Mouse (Mus musculus) G1E-ER4 (cell line): ENCODE results near the gene Cldn18. TPM values are rescaled to one million over a fixed set of nuclear protein-coding genes. Genes with fewer than 3 reads are reported as not detected.

Experiments
- GATA1 ChIP-seq: IDR thresholded peaks from one replicate; pipeline ENCODE4 v1.8.0; 2012; ENCODE audit warnings: low read length, inconsistent platforms
- polyA plus RNA-seq: library from polyadenylated mRNA; stranded (reverse); fragments of >175 nt; gene quantifications from 2 replicates; pipeline ENCODE4 v1.2.3, GENCODE M21; 2012

Cldn18 gene
- polyA plus RNA-seq, 1 experiment, result not detected

GRCm38 (mm10) chr9:99699752-99700389, 17.2 kb downstream of the Cldn18 start:
- no peak for TF ChIP-seq GATA1

- TF ChIP-seq GATA1, result no peak
Measured at GRCm38 (mm10) chr9:99694961-99695360, 22.1 kb downstream of the Cldn18 start.

GRCm38 (mm10) chr9:99690386-99690785, 26.7 kb downstream of the Cldn18 start:
- TF ChIP-seq GATA1, result no peak

GRCm38 (mm10) chr9:99689796-99690195, 27.3 kb downstream of the Cldn18 start:
- no peak for TF ChIP-seq GATA1

- no peak for TF ChIP-seq GATA1
Measured at GRCm38 (mm10) chr9:99685536-99686231, 31.4 kb downstream of the Cldn18 start.

GRCm38 (mm10) chr9:99685061-99685521, 32.0 kb downstream of the Cldn18 start:
- TF ChIP-seq GATA1, result no peak

GRCm38 (mm10) chr9:99681980-99682570, 35.0 kb downstream of the Cldn18 start:
- no peak for TF ChIP-seq GATA1

GRCm38 (mm10) chr9:99675714-99676113, 41.4 kb downstream of the Cldn18 start:
- no peak for TF ChIP-seq GATA1

- TF ChIP-seq GATA1, result no peak
Measured at GRCm38 (mm10) chr9:99671603-99672002, 45.5 kb downstream of the Cldn18 start.

GRCm38 (mm10) chr9:99667596-99667995, 49.5 kb downstream of the Cldn18 start:
- TF ChIP-seq GATA1, result no peak

GRCm38 (mm10) chr9:99662887-99663286, 54.2 kb downstream of the Cldn18 start:
- TF ChIP-seq GATA1, result no peak

GRCm38 (mm10) chr9:99662406-99662805, 54.7 kb downstream of the Cldn18 start:
- no peak for TF ChIP-seq GATA1

GRCm38 (mm10) chr9:99661606-99662166, 55.4 kb downstream of the Cldn18 start:
- no peak for TF ChIP-seq GATA1

GRCm38 (mm10) chr9:99660756-99661155, 56.3 kb downstream of the Cldn18 start:
- TF ChIP-seq GATA1, result no peak

GRCm38 (mm10) chr9:99646102-99646501, 71.0 kb downstream of the Cldn18 start:
- TF ChIP-seq GATA1, result no peak

GRCm38 (mm10) chr9:99645416-99645815, 71.7 kb downstream of the Cldn18 start:
- TF ChIP-seq GATA1, result no peak
